Mouse (Mus musculus) forebrain, embryonic 13.5 days (tissue): ENCODE data around the gene 4930430F08Rik. TPM values are rescaled to one million over a fixed set of nuclear protein-coding genes. Genes with fewer than 3 reads are reported as not detected.

Source experiments
- ATAC-seq: fragments of 200-750 bp; cut with Nextera tagmentation; 2 replicates; pipeline ENCODE4 v1.8.0; 2017
- H3K27ac ChIP-seq: fragments of 300-500 bp; sonication (generic); 2 replicates; pipeline ENCODE4 v1.5.1; 2015; ENCODE audit warnings: inconsistent platforms, mild to moderate bottlenecking, moderate library complexity
- H3K27me3 ChIP-seq: fragments of 300-500 bp; sonication (generic); 2 replicates; pipeline ENCODE4 v1.6.1; 2015; ENCODE audit warnings: mild to moderate bottlenecking, inconsistent platforms
- H3K36me3 ChIP-seq: fragments of 300-500 bp; sonication (generic); 2 replicates; pipeline ENCODE4 v1.6.1; 2015; ENCODE audit warnings: mild to moderate bottlenecking, inconsistent platforms; ENCODE audit not compliant: poor library complexity, severe bottlenecking
- H3K4me1 ChIP-seq: fragments of 300-500 bp; sonication (generic); 2 replicates; pipeline ENCODE4 v1.6.1; 2015; ENCODE audit warnings: inconsistent platforms
- H3K4me2 ChIP-seq: fragments of 300-500 bp; sonication (generic); 2 replicates; pipeline ENCODE4 v1.6.1; 2015; ENCODE audit warnings: inconsistent platforms, mild to moderate bottlenecking, moderate library complexity
- H3K4me3 ChIP-seq: fragments of 300-500 bp; sonication (generic); 2 replicates; pipeline ENCODE4 v1.5.1; 2015; ENCODE audit warnings: mild to moderate bottlenecking, inconsistent platforms
- H3K9ac ChIP-seq: fragments of 300-500 bp; sonication (generic); 2 replicates; pipeline ENCODE4 v1.6.1; 2015; ENCODE audit warnings: mild to moderate bottlenecking, inconsistent platforms
- H3K9me3 ChIP-seq: fragments of 300-500 bp; sonication (generic); replicated peaks from 2 replicates; pipeline ENCODE4 v1.6.1; 2016; ENCODE audit warnings: inconsistent platforms
- WGBS: fragments of 180-500 bp; shearing (Covaris S2); methylation state at CpG from one replicate; pipeline ENCODE4 v1.1.7; 2015; 5-methylcytosine and 5-hydroxymethylcytosine counted together
- polyA plus RNA-seq: library from polyadenylated mRNA; unstranded; fragments of >200 nt; fragmentation: Nextera tagmentation; extraction: Ambion mirVana; gene quantifications from 2 replicates; pipeline ENCODE4 v1.2.1, GENCODE M21; 2015

Gene 4930430F08Rik
- polyA plus RNA-seq: 10.2 and 13.4 TPM in 2 replicates

DNA sequence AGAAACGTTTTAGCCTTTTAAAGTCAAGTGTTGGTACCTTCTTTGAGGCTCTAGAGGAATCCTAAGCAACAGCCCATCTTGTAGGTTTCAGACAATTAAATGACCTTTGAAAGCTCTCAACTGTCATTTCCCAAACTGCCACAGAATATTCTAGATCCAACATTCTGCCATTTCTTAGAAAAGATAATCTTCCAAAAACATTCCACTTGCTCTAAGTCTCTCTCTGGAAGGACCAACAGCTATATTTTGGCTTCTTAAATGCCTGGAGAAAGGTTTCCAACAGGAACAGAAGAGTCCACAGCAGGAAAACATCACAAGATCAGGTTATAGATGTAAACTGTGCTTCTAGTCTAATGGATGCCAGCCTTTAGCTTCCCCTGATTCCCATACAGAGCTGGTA is at the start of gene 4930430F08Rik, which contains the start of gene 1700017N19Rik:
TSS of gene 4930430F08Rik (minus strand) at position 101 of the 400 bp plus-strand sequence.
TSS of gene 1700017N19Rik (plus strand) at position 162 of the 400 bp plus-strand sequence.
- H3K9ac ChIP-seq: no peak within 1 kb of the TSS
- H3K4me1 ChIP-seq: peaks cover 8% of the 10 kb centered on the region; the same call in 1 of the 2 replicates
- H3K36me3 ChIP-seq: no peaks in the 10 kb centered on the region
- H3K4me2 ChIP-seq: peak within 1 kb of the TSS; percentile 70
- H3K27me3 ChIP-seq: no peaks in the 10 kb centered on the region
- 81% methylated on average over 1 of the region's 1 CpGs for WGBS
- H3K27ac ChIP-seq: no peak within 1 kb of the TSS
- peak within 1 kb of the TSS; percentile 68 for H3K4me3 ChIP-seq
- no peak for ATAC-seq
- H3K9me3 ChIP-seq: no peaks in the 10 kb centered on the region

DNA sequence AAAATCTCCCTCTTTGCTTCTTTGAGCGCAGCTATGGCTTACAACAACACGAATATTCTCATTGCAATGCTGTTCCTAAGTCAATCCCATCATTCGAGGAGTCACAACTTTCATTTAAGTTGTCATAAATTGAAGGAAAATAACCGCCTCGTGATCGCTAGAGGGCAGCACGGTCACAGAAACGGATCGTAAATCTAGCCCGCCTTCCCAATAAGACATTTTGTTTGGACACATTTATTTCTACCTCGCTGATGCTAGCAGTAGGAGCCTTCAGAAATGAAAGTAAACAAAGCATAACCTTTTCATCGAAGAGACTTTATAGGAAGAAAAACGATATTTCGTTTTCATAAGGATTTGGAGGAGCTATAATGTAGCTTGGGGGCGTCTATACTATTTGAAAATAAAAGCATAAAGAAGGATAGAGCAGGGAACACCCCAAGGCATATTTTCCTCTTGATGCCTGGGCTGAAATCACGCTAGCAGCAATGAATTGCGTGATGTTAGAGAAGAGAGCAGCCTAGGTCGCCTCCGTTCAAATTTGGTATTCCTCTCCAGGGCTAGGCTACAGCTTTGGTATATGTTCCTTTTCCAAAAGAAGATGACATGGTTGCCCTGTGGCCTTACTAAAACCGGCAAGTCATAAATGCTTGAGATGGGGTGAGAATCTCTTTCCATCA is 39.7 kb upstream of the 4930430F08Rik start:
- H3K9ac ChIP-seq: no peak overlapping the region
- no peaks in the 10 kb centered on the region for H3K9me3 ChIP-seq
- H3K4me2 ChIP-seq: peak overlapping the region; percentile 33
- H3K4me1 ChIP-seq: no peaks in the 10 kb centered on the region
- no peaks in the 10 kb centered on the region for H3K36me3 ChIP-seq
- no peaks in the 10 kb centered on the region for H3K27me3 ChIP-seq
- no peak overlapping the region for H3K4me3 ChIP-seq
- WGBS: 27% methylated on average over 20 of the region's 20 CpGs
- peak; percentile 80 for ATAC-seq
- H3K27ac ChIP-seq: no peak overlapping the region

DNA sequence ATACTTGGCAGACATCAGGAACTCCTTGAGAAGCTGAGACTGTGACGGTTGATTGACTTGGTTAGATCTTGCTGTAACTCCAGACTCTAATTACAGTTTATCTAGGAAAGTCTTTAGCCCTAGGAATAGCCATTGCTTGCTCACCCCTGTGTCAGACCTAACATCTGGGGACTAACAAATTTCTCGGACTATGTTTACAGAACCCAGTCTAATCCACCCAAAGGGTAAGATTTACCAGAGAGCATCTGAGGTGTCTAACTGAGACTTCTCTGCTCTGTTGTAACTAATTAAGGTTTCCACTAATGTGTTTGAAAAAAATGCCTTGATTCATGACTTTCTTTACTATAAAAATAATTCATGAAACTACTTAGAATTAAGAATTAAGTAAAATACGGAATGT is 32.3 kb upstream of the 4930430F08Rik start:
- Histone ChIP-seq H3K27ac (no peak overlapping the region), H3K4me2 (no peak overlapping the region), H3K27me3 (no peaks in the 10 kb centered on the region), H3K4me3 (no peak overlapping the region), H3K9ac (no peak overlapping the region), H3K9me3 (no peaks in the 10 kb centered on the region), H3K4me1 (no peaks in the 10 kb centered on the region), H3K36me3 (no peaks in the 10 kb centered on the region)
- 87% methylated on average over 3 of the region's 3 CpGs for WGBS
- no peak for ATAC-seq

DNA sequence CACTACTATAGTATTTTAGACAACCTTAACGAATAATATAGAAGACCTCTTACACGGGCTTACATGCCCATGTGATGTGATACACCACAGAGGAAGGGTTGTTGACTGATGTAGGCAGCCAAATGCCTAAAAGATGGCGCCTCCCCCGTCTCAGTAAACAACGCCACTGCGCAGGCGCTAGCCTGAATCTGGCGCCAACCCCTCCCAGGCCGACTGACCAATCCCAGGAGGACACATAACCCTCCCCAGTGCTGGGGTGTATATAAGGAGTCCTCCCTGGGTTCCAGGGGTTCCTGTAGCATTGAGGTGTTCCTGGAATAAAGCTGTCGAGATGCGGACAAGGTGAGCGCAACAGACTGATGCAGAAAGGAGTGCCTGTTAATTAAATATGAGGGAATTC is 29.8 kb upstream of the 4930430F08Rik start:
- H3K4me2 ChIP-seq: no peak overlapping the region
- no peaks in the 10 kb centered on the region for H3K9me3 ChIP-seq
- no peaks in the 10 kb centered on the region for H3K27me3 ChIP-seq
- no peaks in the 10 kb centered on the region for H3K4me1 ChIP-seq
- H3K4me3 ChIP-seq: no peak overlapping the region
- H3K27ac ChIP-seq: no peak overlapping the region
- 95% methylated on average over 12 of the region's 12 CpGs for WGBS
- no peaks in the 10 kb centered on the region for H3K36me3 ChIP-seq
- no peak for ATAC-seq
- no peak overlapping the region for H3K9ac ChIP-seq

DNA sequence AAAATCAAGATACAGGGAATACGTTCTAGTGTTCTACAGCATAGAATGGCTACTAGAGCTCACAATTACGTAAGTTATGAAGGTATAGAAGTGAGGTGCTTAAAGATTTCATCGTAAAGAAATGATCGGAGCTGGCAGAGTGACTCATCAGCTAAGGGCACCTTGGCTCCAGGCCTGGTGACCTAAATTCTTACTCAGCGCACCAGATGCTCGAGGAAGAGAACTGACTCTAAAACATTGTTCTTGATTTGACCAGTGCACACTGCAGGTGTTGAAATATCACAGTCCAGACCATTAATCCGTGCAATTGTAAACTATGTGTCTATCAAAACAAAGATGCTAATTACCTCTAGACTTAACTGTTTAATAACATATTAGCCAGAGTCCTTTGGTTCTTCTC is 29.3 kb upstream of the 4930430F08Rik start:
- WGBS: 89% methylated on average over 7 of the region's 7 CpGs
- no peaks in the 10 kb centered on the region for H3K27me3 ChIP-seq
- no peak for ATAC-seq
- no peak overlapping the region for H3K9ac ChIP-seq
- H3K4me3 ChIP-seq: no peak overlapping the region
- no peaks in the 10 kb centered on the region for H3K9me3 ChIP-seq
- H3K4me2 ChIP-seq: no peak overlapping the region
- H3K4me1 ChIP-seq: no peaks in the 10 kb centered on the region
- no peaks in the 10 kb centered on the region for H3K36me3 ChIP-seq
- H3K27ac ChIP-seq: no peak overlapping the region

DNA sequence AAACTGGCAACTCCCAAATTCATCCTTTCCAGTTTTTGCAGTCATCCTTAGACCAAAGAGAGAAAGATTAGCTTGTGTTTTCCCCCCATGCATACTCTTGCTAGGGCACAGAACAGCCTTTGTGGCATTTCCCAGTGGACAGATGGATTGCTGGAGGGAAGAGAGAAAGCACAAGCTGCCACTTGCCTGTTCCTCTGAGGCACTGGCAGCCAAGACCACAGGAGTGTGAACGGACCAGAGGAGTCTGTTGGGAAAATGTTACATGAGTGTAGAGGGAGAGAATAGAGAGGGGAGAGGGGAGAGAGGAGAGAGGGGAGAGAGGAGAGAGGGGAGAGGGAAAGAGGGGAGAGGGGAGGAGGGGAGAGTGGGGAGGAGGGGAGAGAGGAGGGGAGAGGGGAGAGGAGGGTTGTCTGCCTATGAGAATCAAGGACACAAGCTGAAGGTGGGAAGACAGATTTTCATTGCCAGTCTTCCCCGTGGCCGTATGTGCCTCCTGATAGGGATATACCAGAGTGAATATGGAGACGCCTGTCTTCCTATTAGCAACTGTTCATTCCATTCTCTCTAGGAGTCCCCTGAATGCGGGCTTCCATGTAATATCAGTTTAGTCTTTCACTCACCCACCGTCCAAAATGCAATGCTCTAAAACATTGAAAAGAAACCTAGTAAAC is 27.1 kb upstream of the 4930430F08Rik start:
- H3K27me3 ChIP-seq: no peaks in the 10 kb centered on the region
- H3K9ac ChIP-seq: no peak overlapping the region
- no peaks in the 10 kb centered on the region for H3K4me1 ChIP-seq
- H3K9me3 ChIP-seq: no peaks in the 10 kb centered on the region
- no peak overlapping the region for H3K27ac ChIP-seq
- H3K4me3 ChIP-seq: no peak overlapping the region
- no peak overlapping the region for H3K4me2 ChIP-seq
- 70% methylated on average over 6 of the region's 6 CpGs for WGBS
- peak; percentile 90 for ATAC-seq
- no peaks in the 10 kb centered on the region for H3K36me3 ChIP-seq

DNA sequence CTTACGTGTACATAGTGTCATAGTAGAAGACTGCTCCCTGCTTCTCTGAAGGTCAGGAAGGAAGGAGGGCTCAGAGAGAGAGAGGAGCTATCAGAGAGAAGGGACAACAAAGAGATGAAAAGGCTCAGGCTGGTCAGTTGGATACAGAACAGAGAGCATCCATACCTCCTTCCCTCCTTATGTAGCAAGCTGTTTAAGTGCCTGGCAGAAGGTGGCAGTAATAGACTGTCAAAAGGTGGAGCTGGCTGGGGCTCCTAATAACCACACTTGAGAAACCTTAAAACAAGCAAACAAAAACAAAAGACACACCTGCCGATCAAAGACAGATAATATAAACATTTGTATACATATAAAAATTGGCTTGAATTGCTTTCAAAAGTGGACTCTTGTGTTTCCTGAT is 14.0 kb upstream of the 4930430F08Rik start:
- no peak overlapping the region for H3K4me3 ChIP-seq
- H3K9me3 ChIP-seq: no peaks in the 10 kb centered on the region
- H3K27ac ChIP-seq: no peak overlapping the region
- no peaks in the 10 kb centered on the region for H3K27me3 ChIP-seq
- H3K4me2 ChIP-seq: no peak overlapping the region
- no peaks in the 10 kb centered on the region for H3K36me3 ChIP-seq
- no peak overlapping the region for H3K9ac ChIP-seq
- ATAC-seq: peak; percentile 62
- H3K4me1 ChIP-seq: no peaks in the 10 kb centered on the region
- WGBS: 65% methylated on average over 2 of the region's 2 CpGs

DNA sequence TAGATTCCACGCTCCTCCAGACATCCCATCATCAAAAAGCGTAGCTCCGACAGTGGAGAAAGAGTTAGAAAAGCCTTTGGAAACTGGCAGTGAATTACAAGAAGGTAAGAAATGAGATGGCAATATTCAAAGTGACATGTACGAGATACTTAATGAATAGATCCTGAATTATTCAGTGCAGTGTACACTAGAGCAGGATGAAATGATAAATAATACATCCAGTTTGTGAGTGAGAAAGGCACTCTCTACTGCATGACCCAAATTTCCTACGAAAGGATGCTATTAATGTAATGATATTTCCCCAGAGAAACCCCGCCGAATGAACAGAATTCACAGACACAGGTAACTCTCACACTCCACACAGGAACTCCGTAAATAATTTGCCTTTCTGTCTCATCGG is 13.3 kb upstream of the 4930430F08Rik start:
- Histone ChIP-seq H3K36me3 (no peaks in the 10 kb centered on the region), H3K4me1 (no peaks in the 10 kb centered on the region), H3K9me3 (no peaks in the 10 kb centered on the region), H3K4me3 (no peak overlapping the region), H3K27me3 (no peaks in the 10 kb centered on the region), H3K27ac (no peak overlapping the region), H3K4me2 (no peak overlapping the region), H3K9ac (no peak overlapping the region)
- WGBS: 86% methylated on average over 9 of the region's 9 CpGs
- ATAC-seq: no peak

DNA sequence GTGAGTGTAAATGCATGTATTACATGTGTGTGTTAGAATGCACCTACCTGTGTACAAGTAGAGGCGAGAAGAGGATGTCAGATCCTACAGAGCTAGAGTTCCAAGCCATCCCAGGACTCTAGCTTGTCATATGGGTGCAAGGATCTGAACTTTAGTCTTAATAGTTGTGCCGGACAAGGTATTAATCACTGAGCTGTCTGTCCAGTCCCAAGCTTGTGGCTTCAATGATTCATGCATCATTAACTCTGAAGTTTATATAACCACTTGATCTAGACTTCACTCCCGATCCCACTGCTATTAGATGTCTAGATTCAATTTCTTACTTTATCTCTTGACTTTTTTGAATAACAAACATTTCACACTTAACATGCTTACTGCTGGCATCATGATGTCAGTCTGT is 8.1 kb upstream of the 4930430F08Rik start:
- no peak overlapping the region for H3K9ac ChIP-seq
- no peaks in the 10 kb centered on the region for H3K4me1 ChIP-seq
- no peaks in the 10 kb centered on the region for H3K9me3 ChIP-seq
- no peaks in the 10 kb centered on the region for H3K36me3 ChIP-seq
- 91% methylated on average over 3 of the region's 3 CpGs for WGBS
- no peak for ATAC-seq
- H3K4me2 ChIP-seq: no peak overlapping the region
- no peaks in the 10 kb centered on the region for H3K27me3 ChIP-seq
- H3K4me3 ChIP-seq: no peak overlapping the region
- H3K27ac ChIP-seq: no peak overlapping the region

DNA sequence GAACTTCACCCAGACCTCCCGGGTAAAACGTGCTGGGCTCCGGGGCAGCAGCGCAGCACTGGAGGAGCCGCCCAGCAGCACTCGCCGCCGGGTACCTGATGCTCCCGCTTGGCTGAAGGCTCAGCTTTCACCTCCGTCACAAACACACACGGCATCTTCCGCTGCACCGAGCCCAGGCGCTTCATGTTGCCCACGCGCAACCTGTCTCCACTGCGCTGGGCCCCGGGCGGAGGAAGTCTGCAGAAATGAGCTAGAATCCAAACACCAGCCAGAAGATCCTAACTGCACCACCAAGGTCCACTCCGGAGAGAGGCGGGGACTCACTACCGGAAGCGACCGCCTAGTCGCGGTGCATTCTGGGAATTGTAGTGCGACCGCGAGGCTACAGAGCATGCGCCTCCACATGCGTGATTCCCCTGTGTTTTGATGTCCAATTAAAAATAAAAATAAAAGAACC is 1.3 kb downstream of the 4930430F08Rik start:
- Histone ChIP-seq H3K4me1 (peaks cover 8% of the 10 kb centered on the region; the same call in 1 of the 2 replicates), H3K27ac (no peak overlapping the region; the same call in 1 of the 2 replicates), H3K4me3 (peak overlapping the region; percentile 68), H3K36me3 (peaks cover 5% of the 10 kb centered on the region; the same call in 1 of the 2 replicates), H3K9ac (peak overlapping the region; percentile 76), H3K9me3 (no peaks in the 10 kb centered on the region), H3K4me2 (peak overlapping the region; percentile 70), H3K27me3 (no peaks in the 10 kb centered on the region)
- WGBS: under 1% methylated on average over 31 of the region's 31 CpGs
- peak; percentile 99 for ATAC-seq

DNA sequence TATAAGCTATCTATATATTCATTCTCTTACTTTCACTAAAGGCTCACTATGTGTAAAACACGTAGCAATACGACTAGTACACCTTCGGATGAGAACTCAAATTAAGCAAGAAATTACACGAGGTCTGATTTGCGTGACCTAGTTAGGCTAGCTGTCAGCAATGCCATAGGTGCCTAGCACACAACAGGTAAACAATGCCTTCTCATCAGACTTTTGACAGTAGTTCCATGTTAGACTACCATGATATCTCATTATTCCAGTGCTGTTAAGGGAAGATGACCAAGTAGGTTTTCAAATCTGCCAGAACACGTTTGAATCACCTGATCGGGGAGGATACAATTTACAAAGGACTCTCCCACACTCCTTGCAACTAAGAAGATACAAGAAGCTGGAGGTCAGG is 1.7 kb downstream of the 4930430F08Rik start:
- Histone ChIP-seq H3K4me3 (peak overlapping the region; percentile 68), H3K4me2 (peak overlapping the region; percentile 70), H3K4me1 (peaks cover 8% of the 10 kb centered on the region; the same call in 1 of the 2 replicates), H3K36me3 (peaks cover 5% of the 10 kb centered on the region; the same call in 1 of the 2 replicates), H3K9ac (peak overlapping the region; percentile 76), H3K9me3 (no peaks in the 10 kb centered on the region), H3K27me3 (no peaks in the 10 kb centered on the region), H3K27ac (no peak overlapping the region; the same call in 1 of the 2 replicates)
- WGBS: 45% methylated on average over 7 of the region's 7 CpGs
- ATAC-seq: peak; percentile 4; the same call in 1 of the 2 replicates

DNA sequence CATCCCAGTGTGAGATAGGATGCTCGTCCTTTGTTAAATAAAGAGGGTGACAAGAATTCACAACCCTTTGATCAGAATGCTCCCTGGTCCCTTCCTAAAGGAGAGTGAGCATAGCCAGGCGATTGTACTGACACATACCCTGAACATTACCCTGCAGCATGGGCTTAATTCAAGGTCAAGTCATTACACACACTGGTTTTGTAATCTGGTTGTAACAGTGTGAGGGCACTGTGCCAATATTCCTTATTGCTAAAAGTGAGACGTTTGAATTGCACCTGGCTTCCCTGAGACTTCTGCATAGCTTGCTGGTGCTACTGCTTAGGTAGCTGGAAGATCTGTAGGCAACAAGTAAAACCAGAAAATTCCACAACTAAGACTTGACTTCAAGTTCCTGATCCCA is 6.0 kb downstream of the 4930430F08Rik start:
- Histone ChIP-seq H3K4me2 (no peak overlapping the region), H3K36me3 (peaks cover 5% of the 10 kb centered on the region; the same call in 1 of the 2 replicates), H3K4me1 (peaks cover 8% of the 10 kb centered on the region; the same call in 1 of the 2 replicates), H3K27ac (no peak overlapping the region), H3K9ac (no peak overlapping the region), H3K27me3 (no peaks in the 10 kb centered on the region), H3K4me3 (no peak overlapping the region), H3K9me3 (no peaks in the 10 kb centered on the region)
- ATAC-seq: no peak
- 86% methylated on average over 3 of the region's 3 CpGs for WGBS
